ENCODE assay signal across 9 mouse cellular contexts in genomic region chr15:81086644-81087480, GRCm38 (mm10).
A peak's percentile ranks its signal among the peaks of the same experiment; 100 is the strongest.
DNase-seq lines count a peak whose midpoint lies in the region; ATAC-seq and TF ChIP-seq lines count a peak whose summit lies in the region.
"Had no signal": no experiment of that assay in that cellular context is flagged by ENCODE, and none has a peak within 500 bp of the region (broad histone marks: within the 10 kb centered on the region; RNA-seq: fewer than 3 reads in every experiment).

No protein-coding gene starts in this region.

- 75% methylated on average over 8 of the region's 8 CpGs for WGBS in heart, embryonic 10.5 days
- 64% methylated on average over 8 of the region's 8 CpGs for WGBS in lung, postnatal 0 days

- no peak for TF ChIP-seq EP300 in lung, postnatal 0 days (IDR thresholded peaks at IDR 0.05)

- peaks cover 18% of the 10 kb centered on the region for H3K4me1 ChIP-seq in heart, embryonic 10.5 days
- H3K4me1 ChIP-seq in lung, postnatal 0 days (ENCODE audit: insufficient read depth, low read depth, low read length): peaks cover 7% of the 10 kb centered on the region; the same call in 1 of the 2 replicates

- TF ChIP-seq CTCF in lung, postnatal 0 days (IDR thresholded peaks at IDR 0.05): no peak

- H3K9me3 ChIP-seq in heart, embryonic 10.5 days: no peaks in the 10 kb centered on the region
- H3K9me3 ChIP-seq in lung, postnatal 0 days (ENCODE audit: low read length): no peaks in the 10 kb centered on the region

- no peak overlapping the region for H3K4me3 ChIP-seq in heart, embryonic 10.5 days
- H3K4me3 ChIP-seq in lung, postnatal 0 days (ENCODE audit: low read depth, low read length): no peak overlapping the region

- intact Hi-C loops in heart, postnatal 14 days (cut with DNase I): no loop called here

- DNase-seq in heart, adult 11 months: peak; percentile 98
- DNase-seq in heart, embryonic 10.5 days (ENCODE audit: low spot score): no peak
- peak; percentile 61 for DNase-seq in adrenal gland, postnatal 14 days
- peak; percentile 59 to 68 for DNase-seq in heart, postnatal 14 days
- peak; percentile 94 for DNase-seq in lung, postnatal 0 days (ENCODE audit: low spot score)
- no peak for DNase-seq in right cerebral cortex, postnatal 14 days
- DNase-seq in right cerebral cortex, postnatal 10 days (ENCODE audit: low spot score in 2 of 2): no peak
- no peak for DNase-seq in frontal cortex, postnatal 25 days (ENCODE audit: low spot score in 2 of 2)

- no peaks in the 10 kb centered on the region for H3K36me3 ChIP-seq in heart, embryonic 10.5 days
- H3K36me3 ChIP-seq in lung, postnatal 0 days (ENCODE audit: insufficient read depth, low read length): no peaks in the 10 kb centered on the region

- H3K27ac ChIP-seq in heart, embryonic 10.5 days: no peak overlapping the region
- H3K27ac ChIP-seq in lung, postnatal 0 days (ENCODE audit: low read length): peak overlapping the region; percentile 59
- H3K27ac ChIP-seq: liver, embryonic 14.5 days had no signal

- H3K4me2 ChIP-seq in lung, postnatal 0 days (replicated peaks; ENCODE audit: low read depth, low read length): no peak overlapping the region

- H3K9ac ChIP-seq in lung, postnatal 0 days (replicated peaks; ENCODE audit: low read depth): no peak overlapping the region
- H3K9ac ChIP-seq: liver, embryonic 14.5 days had no signal

- no peaks in the 10 kb centered on the region for H3K27me3 ChIP-seq in heart, embryonic 10.5 days (ENCODE audit: insufficient read depth, poor library complexity, severe bottlenecking)
- H3K27me3 ChIP-seq in lung, postnatal 0 days (replicated peaks; ENCODE audit: insufficient read depth, low read length): no peaks in the 10 kb centered on the region

- peak; percentile 87 for ATAC-seq in lung, postnatal 0 days

Comparison
In these comparisons a context has a peak if more than half of its experiments do, and no peak if none do; other contexts are left out.
1. DNase-seq: peak in heart, adult 11 months (single experiment), adrenal gland, postnatal 14 days (single experiment), heart, postnatal 14 days (2 of 2) and lung, postnatal 0 days (single experiment); none in heart, embryonic 10.5 days (single experiment), right cerebral cortex, postnatal 14 days (single experiment), right cerebral cortex, postnatal 10 days (0 of 2) and frontal cortex, postnatal 25 days (0 of 2).